Mouse (Mus musculus): ENCODE data around the gene Hmgn3. TPM values are rescaled to one million over a fixed set of nuclear protein-coding genes. Genes with fewer than 3 reads are reported as not detected.

Gene Hmgn3
- 41.3 TPM for polyA plus RNA-seq (2017; shearing (Covaris generic))

DNA sequence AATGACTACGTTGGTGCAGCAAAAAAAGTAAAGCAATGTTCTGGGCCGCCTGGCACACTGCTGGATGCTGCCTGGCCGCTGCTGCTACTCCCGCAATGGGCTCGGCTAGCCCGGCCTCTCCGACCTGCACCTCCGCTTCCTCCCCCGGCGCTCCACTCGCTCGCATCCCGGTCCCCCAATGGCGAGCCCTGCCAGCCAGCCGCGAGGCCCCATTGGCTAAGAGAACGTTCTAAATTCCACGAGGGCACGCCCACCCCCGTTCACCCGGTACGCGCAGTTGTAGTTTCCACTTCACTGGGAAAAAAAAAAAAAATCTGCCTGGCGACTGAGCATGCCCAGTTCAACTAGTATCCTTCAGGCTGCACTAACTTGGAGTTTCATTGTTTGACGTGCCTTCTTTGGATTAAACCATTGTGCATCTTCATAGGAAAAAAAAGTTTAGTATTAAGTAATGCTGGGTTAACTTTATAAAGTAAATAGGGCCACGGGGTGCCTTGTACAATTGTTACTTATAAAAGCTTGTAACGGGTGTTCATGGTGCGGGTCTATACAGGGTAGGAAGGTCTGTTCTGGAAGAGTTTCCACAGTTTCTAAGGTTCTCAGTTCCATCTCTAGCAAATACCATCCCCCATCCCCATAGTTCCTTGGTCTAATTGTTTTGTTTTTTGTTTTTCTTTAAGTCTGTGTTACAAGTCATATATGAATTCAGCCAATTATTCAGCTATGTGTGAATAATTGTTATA lies at the start of gene Hmgn3:
Gene Hmgn3 (minus strand): TSS at position 240 of the 743 bp plus-strand sequence.

Other genes starting within 250 kb of the Hmgn3 start
- gene Phip, start 171.2 kb downstream of the Hmgn3 start, polyA plus RNA-seq (2017; shearing (Covaris generic)) = 170 TPM